Mouse (Mus musculus) CD8-positive naive resting alpha-beta T cell, adult 2 months (primary cell): Measurements from ENCODE around the gene 1110065P20Rik.

Experiments
- DNase-seq, 2 experiments: peaks; one replicate each; pipeline ENCODE4 v3.0.0; 2022; ENCODE audit warnings: low read depth in 2 of 2, low spot score in 2 of 2

Gene 1110065P20Rik

DNA sequence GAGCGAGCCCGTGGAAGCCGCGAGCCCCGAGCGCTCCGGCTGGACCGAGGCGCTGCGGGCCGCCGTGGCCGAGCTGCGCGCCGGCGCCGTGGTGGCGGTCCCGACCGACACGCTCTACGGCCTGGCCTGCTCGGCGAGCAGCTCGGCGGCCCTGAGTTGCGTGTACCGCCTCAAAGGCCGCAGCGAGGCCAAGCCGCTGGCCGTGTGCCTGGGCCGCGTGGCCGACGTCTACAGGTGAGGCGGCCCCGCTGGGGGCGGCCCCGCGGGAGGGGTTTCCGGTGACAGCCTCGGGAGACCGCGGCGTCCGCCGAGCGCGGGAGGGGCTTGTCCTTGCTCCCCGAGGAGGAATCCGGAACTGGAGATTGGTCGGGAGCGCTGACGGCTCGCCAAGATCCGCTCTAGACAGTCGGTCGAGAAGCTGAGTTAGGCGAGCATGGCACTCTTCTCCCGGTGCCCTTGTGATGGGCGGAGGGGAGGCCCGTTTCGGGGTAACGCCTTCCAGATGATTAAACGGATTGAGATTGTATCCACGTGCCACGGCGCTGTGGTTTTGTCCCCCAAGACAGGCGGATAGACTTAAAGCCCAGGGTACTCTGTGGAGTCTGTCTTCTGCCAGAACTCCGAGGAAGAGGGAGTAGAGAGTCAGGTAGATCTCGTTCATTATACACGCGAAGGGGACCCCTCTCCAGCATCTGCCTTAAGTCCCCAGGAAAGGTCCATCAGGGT, at the start of gene 1110065P20Rik:
1110065P20Rik (minus strand) TSS at position 264 of the 726 bp plus-strand sequence.
- peak; percentile 41 to 42 for DNase-seq

DNA sequence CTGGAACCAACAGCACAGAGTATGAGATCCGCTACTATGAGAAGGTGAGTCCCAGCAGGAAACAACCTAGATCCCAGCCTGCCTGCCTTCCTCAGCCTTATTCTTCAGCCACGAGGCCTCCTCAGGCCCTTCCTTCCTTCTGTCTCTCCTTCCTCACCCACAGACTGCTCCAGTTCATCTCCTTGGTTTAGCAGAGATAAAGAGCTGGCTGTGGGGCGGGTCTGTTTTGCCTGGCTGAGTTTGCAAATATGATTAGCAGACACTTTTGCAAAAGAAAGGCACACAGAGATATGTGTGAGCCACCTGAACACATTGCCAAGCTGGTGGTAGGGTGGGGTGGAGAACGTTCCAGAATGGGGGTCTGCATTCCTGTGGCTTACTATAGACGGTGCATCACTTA, 48.9 kb upstream of the 1110065P20Rik start:
- DNase-seq: no peak

DNA sequence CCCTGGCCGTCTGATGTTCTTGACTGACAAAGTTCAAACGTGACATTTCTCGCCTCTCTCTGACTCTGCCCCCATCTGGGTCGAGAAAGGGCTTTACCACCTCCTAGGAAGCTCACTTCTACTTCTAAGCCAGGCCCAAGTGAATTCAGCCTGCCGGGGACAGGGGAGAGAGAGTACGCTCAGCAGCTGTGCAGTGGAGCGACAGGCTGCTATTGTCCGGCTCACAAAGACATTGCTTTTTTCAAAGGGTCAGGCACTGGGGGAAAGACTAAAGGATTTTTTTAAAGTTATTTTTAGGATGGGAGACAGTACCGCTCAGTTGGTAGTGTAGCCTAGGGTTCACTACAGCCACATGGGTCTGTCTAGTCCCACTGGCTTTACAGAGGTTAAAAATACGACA, 47.4 kb upstream of the 1110065P20Rik start:
- no peak for DNase-seq

DNA sequence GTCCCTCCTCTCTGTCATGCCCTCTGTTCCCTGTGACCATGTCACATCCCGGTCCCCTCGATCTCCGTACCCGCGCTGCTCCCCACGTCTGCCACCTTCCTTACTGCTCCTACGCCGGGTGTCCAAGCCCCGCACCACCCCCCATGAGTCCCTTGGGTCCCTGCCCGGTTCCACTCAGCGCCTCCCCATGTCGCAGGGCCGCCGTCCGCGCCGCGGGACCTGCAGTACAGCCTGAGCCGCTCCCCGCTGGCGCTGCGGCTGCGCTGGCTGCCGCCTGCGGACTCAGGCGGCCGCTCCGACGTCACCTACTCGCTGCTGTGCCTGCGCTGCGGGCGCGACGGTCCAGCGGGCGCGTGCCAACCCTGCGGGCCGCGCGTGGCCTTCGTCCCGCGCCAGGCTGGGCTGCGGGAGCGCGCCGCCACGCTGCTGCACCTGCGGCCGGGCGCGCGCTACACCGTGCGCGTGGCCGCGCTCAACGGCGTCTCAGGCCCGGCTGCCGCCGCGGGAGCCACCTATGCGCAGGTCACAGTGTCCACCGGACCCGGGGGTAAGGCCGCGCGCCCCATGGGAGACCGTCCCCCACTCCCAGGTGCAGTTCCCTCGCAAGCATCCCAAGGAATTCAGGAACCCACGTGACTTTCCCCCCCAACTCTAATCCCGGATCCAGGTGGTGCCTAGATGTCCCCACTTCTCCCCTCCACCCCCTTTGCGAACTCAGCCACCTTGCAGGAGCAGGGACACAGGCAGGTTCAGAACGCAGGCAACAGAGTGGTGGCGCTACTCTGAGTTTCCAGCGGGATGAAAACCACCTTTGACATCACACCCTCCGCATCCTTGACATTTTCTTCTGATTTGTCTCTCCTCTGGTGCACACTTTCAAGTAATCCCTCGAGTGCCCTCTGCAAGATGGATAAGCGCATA, 43.8 kb upstream of the 1110065P20Rik start:
- DNase-seq: no peak

DNA sequence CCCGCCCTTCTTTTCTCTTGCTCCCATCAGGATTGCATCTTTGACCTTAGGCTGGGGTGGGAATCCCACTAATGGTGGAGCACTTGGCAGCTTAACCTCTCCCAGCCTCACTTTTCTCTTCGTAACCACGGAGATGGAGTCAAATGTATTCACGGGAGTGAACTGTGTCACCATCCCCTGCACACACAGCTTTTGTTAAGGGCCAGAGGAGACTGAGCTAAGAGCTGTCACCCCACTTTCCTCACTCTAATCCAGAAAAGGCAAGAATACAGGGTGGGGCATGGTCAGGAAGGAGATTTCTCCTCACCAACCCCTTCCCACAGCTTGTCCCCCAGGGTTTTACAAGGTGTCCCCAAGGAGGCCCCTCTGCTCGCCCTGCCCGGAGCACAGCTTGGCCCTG, 42.8 kb upstream of the 1110065P20Rik start:
- no peak for DNase-seq

DNA sequence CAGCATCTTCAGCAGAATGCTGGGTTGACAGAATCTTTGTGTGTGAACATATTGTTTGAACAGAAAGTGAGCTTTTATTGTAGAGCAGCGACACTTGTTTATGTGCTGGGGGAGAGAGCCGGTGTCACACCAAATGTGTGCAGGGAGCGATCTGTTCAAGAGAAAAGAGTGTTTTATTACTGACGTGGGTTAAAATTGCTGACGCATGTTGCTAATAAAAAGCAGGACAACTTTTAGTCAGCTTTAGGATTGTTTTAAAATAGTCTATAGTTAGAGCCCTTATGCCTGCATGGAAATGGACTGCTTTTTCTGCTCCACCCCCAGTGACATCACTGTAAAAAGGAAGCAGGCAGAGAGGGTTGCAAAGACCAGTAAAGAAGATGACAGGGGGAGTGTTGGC, 39.8 kb upstream of the 1110065P20Rik start:
- no peak for DNase-seq

DNA sequence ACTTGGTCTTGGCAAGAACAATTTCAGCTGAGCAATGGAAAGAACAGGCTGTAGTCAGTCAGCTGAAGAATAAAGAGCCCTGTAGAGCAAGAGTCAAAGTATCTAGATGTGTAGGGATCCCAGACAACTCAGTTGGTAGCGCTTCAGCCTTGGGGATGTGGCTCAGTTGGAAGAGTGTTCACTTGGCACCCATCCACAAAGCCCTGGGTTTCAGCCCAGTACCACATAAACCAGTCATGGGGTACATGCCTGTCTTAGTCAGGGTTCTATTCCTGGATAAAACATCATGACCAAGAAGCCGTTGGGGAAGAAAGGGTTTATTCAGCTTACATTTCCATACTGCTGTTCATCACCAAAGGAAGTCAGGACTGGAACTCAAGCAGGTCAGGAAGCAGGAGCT, 38.9 kb upstream of the 1110065P20Rik start:
- no peak for DNase-seq

DNA sequence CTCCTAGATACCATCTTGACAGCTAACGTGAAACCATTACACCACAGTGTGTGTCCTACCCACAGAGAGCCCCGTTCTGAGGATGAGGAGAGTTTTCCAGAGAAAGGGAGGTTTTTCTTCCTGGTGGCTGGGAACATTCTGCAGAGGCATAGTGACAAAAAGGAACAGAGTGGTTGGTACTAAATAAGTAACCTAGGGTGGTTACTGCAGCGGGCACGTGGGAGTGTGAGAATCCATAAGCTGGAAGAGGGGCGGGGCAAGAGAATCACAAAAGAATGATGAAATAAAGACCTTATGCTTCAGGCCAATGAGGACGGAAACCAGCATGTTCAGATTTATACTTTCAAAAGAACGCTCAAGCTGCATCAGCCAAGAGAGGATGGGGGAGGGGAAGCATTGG, 37.7 kb upstream of the 1110065P20Rik start:
- DNase-seq: no peak

DNA sequence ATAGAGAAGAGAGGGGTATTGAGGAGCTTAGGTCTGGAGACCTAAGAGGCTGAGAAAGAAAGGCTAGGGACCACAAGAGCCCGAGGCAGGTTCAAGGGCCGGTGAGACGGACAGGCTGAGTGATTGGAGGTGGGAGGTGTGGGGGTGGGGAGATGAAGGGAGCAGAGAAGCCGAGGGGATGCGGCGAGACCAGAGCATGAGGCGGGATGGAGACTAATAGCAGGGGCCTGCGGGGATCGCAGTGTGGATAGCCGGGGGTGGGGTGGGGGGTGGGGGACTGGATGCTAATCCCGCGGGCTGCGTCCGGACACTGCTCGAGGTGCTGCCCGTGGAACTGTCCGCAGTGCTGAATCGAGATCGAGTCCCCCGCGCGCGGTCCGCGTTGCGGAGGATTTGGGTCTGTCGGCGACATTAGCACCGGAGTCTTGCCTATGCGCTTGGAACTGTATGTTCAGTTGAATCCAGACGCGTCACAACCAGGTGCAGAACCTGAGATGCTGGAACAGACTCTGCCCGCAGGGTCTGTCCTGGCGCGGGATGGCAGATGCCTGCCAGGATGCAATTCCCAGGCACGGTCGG, 31.2 kb upstream of the 1110065P20Rik start:
- no peak for DNase-seq

DNA sequence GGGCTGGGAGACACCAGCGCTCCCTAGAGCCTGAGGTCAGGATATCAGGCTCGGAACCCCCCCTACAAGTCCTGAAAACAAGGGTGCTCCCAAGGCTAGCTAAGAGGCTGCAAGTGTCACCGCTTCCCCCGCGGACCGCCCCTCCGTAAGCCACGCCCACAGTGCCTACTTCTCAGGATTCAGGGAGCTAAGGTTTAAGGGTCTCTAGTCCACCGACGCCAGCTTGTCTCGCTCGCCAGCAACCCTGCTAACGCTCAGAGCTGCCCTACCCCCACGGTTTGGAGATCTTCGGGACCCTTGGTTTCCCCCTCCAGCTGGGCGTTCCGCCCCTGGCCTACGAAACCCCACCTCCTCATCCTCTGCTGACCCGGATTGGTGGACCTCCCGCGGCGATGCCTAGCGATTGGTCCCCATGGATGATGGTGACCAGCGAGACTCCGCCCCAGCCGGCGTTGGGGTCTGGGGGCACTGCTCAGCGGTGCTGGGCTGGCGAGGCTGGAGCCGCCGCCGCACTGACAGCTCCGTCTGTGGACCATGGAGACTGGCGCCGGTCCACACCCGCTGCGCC, 30.4 kb upstream of the 1110065P20Rik start:
- DNase-seq: no peak

DNA sequence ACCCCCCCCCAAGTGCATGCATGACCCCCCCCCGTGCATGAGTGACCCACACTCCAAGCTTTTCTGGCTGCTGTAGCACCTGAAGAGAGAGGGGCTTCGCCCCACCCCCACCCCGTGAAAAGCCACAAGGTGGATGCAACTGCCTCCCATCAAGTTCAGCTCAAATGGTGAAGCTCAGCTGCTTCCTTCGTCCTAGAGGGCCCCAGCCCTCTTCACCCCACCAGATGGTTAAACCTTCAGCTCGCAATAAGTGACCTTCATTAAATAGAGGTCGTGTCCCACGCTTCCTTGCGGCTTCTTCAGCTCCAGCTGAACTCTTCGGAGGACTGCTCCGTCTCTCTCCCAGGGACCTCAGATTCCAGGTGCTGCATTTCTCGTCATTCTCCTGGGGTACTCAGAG, 29.6 kb upstream of the 1110065P20Rik start, which contains the start of gene Epha10:
Epha10 (plus strand) TSS at position 301 of the 400 bp plus-strand sequence.
- no peak for DNase-seq

DNA sequence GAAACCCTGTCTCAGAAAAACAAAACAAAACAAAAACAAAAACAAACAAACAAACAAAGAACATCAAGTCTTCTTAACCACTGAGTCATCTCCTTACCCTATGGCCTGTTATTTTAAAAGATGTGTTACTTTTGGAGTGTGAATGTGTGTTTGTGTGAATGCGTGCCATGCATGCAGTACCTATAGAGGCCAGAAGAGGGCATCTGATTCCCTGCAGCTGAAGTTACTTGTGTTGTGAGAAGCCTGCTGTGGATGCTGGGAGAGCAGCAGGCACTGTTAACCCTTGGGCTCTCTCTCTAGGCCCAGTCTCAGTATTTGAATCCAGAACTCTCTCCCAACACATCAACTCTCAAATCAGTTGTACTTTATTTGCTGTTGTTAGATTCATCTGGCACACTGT, 21.7 kb upstream of the 1110065P20Rik start:
- DNase-seq: no peak

DNA sequence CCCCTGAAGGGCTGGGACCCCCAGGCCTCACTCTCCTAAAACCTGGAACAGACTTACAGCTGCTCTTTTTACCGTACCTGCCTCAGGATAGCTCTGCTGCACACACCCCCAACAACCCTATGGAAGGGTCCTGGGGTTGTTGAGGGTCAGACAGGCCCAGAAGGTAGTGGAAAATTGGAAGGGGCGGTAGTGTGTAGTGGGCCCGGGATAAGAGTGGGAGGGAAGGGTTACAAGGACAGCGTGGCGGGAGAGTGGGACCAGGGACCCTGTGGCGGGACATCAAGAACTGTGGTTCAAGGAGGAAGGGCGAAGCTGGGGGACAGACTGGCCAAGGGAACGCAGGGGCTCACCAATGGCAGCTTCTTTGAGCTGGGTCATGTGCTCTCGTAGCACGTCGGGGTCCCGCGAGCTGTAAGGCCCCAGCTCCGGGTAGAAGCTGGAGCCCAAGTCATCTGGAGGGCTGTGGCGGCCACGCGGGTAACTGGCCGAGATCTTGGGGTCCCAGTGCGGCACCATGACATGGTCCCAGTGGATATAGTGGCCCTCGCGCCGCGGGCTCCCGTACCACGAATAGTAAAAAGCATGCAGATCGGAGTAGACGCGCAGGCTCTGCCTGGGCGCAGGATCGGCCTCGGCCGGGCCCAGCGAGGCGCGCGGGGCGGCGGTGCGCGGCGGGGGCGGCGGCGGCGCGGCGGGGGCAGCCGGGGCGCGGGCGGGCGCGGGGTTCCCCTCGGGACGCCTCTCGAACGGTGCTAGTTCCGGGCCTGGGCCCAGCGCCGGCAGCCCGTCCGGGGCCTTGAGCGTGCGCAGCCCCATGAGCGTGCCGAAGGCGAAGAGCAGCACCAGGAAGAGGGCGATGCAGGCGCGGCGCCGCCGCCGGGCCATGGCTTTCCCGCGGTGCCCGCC, 10.5 kb upstream of the 1110065P20Rik start, which contains the start of gene Maneal:
Maneal (minus strand) TSS at position 889 of the 906 bp plus-strand sequence.
- DNase-seq: no peak

DNA sequence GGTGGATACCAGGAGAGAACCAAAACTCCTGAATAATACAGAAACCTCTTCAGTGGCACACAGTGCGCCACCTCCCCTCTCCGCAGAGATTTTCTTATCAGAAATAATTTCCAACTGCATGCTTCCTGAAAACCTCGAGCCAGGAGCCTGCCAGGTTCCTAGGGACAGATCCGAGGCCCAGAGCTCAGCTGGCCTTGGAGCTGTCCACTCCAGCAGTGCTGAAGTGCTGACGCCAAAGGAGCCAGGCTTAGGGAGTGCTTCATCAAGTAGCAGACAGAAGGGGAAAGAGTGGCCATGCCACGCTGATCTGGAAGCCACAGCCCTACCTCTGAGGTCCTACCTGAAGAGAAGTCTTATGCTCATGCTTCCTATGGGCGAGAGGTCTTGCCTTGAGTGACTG, 9.4 kb upstream of the 1110065P20Rik start:
- no peak for DNase-seq

DNA sequence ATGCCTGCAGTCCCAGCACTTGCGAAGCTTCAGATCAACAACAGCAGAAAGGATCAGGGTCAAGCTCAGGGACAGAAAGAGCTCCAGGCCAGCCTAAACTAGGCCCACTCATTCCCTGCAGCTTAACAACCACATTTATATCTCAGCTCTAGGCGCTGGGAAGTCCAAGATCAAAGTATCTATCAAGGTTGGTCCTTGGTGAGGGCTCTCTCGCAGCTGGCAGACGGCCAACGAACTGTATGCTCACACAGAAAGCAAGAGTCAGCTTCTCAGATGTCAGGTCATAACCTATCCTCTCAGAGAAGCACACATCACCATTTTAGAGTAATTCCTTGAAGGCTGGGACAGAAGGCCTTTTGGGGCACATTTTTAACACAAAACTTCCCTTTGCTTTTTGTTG, 7.4 kb upstream of the 1110065P20Rik start:
- DNase-seq: no peak

DNA sequence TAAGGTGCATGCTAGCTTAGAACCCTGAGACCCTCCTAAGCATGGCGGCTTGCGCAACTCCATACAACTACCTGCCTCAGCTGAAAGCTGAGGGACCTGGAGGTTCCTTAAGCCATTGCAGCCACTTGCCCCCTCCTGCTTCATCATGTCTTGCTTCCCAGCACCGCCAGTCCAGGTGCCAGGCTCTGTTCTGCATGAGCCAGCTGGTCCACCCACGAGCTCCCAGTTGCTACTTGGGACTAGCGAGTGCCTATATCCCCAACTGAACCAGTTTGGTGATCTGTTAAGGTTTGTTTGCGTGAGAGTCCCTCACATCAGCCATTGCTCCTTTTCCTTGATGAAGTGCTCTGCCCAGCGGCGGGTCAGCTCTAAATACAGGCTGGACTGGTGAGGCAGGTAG, 5.3 kb upstream of the 1110065P20Rik start:
- no peak for DNase-seq

DNA sequence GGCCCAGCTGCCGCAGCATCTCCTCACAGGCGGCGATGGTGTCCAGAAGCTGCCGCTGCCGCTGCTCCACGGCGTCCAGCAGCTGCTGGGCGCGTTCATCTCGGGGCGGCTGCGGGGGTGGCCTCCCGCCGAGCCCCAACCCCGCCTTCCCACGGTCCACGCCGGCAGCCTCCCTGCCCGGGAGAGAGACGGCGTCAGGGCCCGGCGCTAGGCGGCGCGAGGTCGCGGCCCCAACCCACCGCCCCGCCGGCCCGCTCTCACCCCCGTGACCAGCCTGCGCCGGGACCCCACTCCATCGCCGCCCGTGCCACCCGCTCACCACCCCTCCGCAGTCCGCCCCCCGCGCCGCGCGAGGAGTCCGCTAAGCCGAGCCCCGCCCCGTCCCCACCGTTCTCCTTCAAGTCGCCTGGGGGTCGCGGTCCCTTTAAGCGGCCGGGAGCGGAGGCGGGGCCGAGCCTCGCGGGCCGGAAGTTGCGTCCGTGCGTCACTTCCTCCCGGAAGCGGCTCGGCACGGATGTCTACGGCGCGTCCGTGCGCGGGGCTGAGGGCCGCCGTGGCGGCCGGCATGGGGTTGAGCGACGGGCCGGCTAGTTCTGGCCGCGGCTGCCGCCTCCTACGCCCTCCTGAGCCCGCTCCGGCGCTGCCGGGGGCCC, 609 bp downstream of the 1110065P20Rik start, which contains the start of gene Yrdc:
Yrdc (plus strand) TSS at position 419 of the 653 bp plus-strand sequence.
- peak; percentile 87 for DNase-seq

DNA sequence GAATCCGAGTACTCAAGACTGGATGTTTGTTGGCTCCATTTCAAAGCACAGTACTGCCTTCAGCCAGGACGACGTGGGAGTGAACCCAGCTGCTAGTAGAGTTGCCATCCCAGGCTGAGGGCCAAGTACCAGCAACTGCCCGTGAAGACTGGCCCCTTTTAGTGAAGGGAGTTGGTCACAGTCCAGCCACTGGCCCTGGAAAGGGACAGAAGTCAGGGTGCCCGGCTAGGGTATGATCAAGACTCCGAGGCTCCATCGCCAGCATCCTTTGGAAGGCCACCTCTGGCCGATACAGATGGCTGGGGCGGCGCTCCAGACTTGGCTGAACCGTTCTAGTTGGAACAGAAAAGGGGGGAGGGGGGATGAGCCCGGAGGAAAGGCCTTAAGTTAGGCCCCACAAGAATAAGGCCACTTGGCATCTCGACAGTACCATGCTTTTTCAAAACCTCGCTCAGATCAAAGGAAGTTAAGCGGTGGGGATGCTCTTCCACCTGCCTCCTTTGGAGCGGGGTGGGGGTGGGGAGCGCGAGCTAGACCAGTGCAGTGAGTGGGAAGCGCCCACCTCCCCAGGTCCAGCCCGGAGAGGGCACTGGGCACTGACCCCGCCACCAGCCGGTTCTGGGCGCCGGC, 1.2 kb downstream of the 1110065P20Rik start:
- no peak for DNase-seq

DNA sequence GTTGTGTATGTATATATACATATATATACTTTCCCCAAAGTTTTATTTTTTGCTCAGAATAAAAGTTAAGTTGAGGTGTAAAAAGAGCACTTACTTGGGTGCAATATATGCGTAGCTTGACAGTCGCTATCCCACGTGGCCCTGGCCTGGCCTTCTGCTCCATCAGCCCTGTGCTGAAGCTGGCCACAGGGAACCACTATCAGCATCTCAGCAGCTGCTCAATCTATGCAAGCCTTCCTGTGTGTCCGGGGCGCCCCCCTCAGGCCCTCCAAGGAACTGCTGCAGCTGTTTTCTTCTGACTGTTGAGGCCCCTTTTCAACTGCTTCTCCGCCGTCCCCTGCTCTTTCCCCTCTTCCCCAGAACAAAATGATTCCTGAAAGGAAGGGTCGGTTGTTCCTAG, 3.4 kb downstream of the 1110065P20Rik start:
- peak; percentile 78 to 85 for DNase-seq
